Mouse (Mus musculus) bone marrow, adult 2 months (tissue): ENCODE measurements around the gene Hist1h2ak. TPM values are rescaled to one million over a fixed set of nuclear protein-coding genes. Genes with fewer than 3 reads are reported as not detected.
"Not testable (repeated sequence)": the region's sequence is repeated elsewhere in the genome, so short reads cannot be mapped to it uniquely, and the experiment has no call there.

ENCODE experiments used
- H3K27ac ChIP-seq: fragments of 200-500 bp; 2 replicates; pipeline ENCODE4 v1.5.1; 2012; ENCODE audit warnings: low read depth, mild to moderate bottlenecking, control low read depth, inconsistent platforms, low read length; ENCODE audit not compliant: control insufficient read depth, poor library complexity, insufficient read depth
- H3K4me1 ChIP-seq: fragments of 200-500 bp; 2 replicates; pipeline ENCODE4 v1.6.1; 2011; ENCODE audit warnings: low read length; ENCODE audit not compliant: control insufficient read depth, insufficient read depth
- H3K4me3 ChIP-seq: fragments of 200-500 bp; replicated peaks from 2 replicates; pipeline ENCODE3; 2011; ENCODE audit warnings: mild to moderate bottlenecking, low read depth, low read length, control low read depth; ENCODE audit not compliant: control insufficient read depth
- CTCF ChIP-seq: fragments of 200-500 bp; IDR thresholded peaks from 2 replicates; pipeline ENCODE4 v1.5.1; 2011; ENCODE audit warnings: low read length, control low read depth; ENCODE audit not compliant: control insufficient read depth, insufficient read depth
- POLR2A ChIP-seq: fragments of 200-500 bp; IDR thresholded peaks from 2 replicates; pipeline ENCODE4 v1.6.1; 2011; ENCODE audit warnings: low read depth, mild to moderate bottlenecking, control low read depth, low read length, borderline replicate concordance; ENCODE audit not compliant: control insufficient read depth
- WGBS: fragments of 180-500 bp; shearing (Covaris S2); methylation state at CpG from one replicate; pipeline ENCODE4 v1.1.7; 2018; 5-methylcytosine and 5-hydroxymethylcytosine counted together
- polyA plus RNA-seq: library from polyadenylated mRNA; stranded (reverse); fragments of >200 nt; gene quantifications from 2 replicates; pipeline ENCODE4 v1.2.4, GENCODE M21; 2011; ENCODE audit warnings: low replicate concordance; ENCODE audit not compliant: missing spikeins, insufficient read depth, insufficient read length

Hist1h2ak gene
- 25.2 and 61.7 TPM in 2 replicates for polyA plus RNA-seq

DNA sequence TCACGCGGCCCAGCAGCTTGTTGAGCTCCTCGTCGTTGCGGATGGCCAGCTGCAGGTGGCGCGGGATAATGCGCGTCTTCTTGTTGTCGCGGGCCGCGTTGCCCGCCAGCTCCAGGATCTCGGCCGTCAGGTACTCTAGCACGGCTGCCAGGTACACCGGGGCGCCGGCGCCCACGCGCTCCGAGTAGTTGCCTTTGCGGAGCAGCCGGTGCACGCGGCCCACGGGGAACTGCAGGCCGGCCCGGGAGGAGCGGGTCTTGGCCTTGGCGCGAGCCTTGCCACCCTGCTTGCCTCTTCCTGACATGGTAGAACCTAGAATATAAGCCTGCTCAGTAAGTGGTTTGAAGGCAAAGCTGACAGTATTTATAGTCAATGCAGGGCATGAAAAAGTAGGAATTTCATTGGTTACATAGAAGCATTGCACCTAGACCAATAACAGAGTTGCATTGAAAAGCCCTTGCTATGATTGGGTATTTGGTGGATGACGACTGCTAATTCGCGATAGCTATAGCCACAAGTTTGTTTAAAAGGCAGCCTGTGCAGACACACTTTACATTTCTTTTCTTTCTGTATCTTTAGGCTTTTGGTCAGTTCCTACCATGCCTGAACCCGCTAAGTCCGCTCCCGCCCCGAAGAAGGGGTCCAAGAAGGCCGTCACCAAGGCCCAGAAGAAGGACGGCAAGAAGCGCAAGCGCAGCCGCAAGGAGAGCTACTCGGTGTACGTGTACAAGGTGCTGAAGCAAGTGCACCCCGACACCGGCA lies at the start of gene Hist1h2ak, which contains the start of gene Hist1h2bn:
Gene Hist1h2ak (minus strand): TSS at position 304 of the 762 bp plus-strand sequence.
Gene Hist1h2bn (plus strand): TSS at position 600 of the 762 bp plus-strand sequence.
- peak; percentile 97 for TF ChIP-seq POLR2A
- peak within 1 kb of the TSS; percentile 99 for H3K27ac ChIP-seq
- H3K4me1 ChIP-seq = not testable (repeated sequence)
- peak within 1 kb of the TSS; percentile 69 for H3K4me3 ChIP-seq
- WGBS = under 1% methylated on average over 48 of the region's 50 CpGs

DNA sequence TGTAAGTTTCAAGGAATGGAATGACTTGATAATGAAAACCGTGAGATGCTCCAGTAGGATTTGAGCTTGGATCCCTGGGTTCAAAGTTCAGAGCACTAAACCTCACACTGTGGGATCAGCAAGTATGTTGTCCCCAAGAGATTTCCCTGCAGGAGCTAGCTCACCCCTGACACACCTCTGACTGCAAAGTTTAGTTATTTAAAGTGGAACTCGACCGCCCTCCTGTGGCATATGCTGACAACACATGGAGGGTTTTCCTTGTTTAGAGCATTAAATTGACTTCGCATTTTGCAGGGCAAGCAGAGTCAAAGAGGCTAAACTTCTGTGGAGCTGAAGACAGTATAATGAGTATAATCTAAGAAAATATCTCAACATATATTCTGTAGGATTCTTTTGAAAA lies 49.4 kb upstream of the Hist1h2ak start:
- not testable (repeated sequence) for H3K4me3 ChIP-seq, H3K4me1 ChIP-seq, H3K27ac ChIP-seq
- no CpG with 5 or more reads among the region's 4 CpGs for WGBS

DNA sequence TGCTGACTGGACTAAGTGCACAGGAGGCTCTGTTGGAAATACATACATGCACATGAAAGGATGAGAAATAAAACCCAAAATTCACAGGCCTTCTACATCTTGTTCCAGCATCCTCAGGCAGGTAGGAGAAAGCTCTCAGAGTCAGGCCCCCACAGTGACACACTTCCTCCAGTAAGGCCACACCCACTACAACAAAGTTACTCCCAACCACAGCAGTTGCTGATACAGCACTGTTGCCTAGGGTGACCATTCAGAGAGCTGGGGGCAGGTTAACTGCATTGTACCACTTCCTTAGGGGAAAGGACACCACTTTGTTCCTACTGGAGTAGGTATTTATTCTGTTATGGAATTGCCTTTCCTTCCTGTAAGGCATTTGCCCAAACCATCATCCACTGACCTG lies 43.5 kb upstream of the Hist1h2ak start:
- not testable (repeated sequence) for H3K4me1 ChIP-seq, H3K27ac ChIP-seq, H3K4me3 ChIP-seq

DNA sequence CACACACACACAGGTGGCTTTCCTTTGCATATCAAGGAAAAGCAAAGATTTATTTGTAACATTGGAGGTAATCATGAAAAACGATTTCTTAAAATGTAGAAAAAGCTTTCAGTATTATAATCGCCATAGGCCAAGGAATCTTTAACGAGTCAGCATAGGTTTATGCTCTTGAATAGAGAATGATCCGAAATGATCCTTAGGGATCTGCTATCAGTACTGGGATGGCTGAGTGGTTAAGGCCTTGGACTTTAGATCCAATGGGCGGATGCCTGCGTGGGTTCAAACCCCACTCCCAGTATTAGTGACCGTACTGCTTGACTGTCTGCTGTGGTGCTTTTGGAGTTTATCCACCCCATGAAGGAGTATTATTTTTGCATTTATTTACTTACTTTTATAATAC lies 42.0 kb upstream of the Hist1h2ak start:
- Histone ChIP-seq H3K4me1 (no peaks in the 10 kb centered on the region), H3K27ac (no peak overlapping the region), H3K4me3 (no peak overlapping the region)
- 90% methylated on average over 7 of the region's 7 CpGs for WGBS
- no peak for TF ChIP-seq POLR2A
- no peak for TF ChIP-seq CTCF

DNA sequence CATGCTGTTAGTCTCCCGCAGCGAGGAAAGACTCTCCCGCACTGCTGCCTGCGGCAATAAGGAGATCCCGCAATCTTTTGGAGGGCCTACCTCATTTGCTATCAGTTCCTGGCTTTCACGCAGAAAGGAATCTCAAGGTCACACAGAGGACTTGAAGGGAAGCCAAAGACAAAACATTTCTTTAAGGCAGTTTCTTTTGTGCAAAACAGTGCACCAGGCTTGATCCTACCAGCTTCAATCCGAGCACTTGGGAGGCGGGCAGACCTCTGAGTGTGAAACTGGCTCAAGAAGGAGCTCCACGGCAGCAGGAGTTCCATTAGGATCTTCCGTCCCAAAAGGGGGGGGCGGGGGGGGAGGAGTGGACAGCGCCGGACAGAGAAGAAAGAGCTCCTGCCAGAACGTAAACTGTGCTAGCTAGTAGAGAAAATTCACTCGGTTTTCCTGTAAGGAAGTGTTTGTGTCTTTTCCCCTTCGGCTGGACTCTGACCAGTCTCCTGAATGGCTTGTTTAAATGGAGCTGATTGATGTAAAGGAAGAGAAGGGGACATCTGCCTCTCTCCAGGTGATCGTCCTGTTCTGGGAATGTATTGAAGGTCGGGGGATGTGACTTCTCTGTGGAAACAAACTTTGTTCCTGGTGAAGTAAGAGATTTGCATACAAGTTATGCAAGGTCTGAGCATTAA lies 37.1 kb upstream of the Hist1h2ak start:
- no peaks in the 10 kb centered on the region; the same call in 1 of the 2 replicates for H3K4me1 ChIP-seq
- TF ChIP-seq CTCF (no peak), POLR2A (no peak)
- WGBS = 48% methylated on average over 18 of the region's 18 CpGs
- H3K27ac ChIP-seq = no peak overlapping the region
- no peak overlapping the region for H3K4me3 ChIP-seq

DNA sequence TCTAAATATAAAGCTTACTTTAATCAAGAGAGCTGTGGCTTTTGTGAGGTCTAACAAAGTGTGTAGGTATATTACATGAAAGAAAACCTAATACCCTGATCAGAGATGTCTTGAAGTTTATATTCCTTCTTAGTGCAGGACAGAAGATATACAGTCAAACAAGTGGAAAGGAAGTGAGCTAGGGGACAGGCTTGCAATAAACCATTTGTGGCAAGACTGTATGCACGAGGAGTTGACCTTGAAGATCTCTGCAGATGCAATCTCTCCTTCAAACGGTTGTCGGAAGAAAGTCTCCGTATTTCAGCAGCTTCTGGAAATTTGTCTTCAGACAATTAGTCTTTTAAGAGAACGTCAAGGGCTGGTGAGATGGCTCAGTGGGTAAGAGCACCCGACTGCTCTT lies 36.3 kb upstream of the Hist1h2ak start:
- H3K4me1 ChIP-seq = no peaks in the 10 kb centered on the region; the same call in 1 of the 2 replicates
- TF ChIP-seq POLR2A (no peak), CTCF (no peak)
- no peak overlapping the region for H3K4me3 ChIP-seq
- 55% methylated on average over 6 of the region's 6 CpGs for WGBS
- no peak overlapping the region for H3K27ac ChIP-seq

DNA sequence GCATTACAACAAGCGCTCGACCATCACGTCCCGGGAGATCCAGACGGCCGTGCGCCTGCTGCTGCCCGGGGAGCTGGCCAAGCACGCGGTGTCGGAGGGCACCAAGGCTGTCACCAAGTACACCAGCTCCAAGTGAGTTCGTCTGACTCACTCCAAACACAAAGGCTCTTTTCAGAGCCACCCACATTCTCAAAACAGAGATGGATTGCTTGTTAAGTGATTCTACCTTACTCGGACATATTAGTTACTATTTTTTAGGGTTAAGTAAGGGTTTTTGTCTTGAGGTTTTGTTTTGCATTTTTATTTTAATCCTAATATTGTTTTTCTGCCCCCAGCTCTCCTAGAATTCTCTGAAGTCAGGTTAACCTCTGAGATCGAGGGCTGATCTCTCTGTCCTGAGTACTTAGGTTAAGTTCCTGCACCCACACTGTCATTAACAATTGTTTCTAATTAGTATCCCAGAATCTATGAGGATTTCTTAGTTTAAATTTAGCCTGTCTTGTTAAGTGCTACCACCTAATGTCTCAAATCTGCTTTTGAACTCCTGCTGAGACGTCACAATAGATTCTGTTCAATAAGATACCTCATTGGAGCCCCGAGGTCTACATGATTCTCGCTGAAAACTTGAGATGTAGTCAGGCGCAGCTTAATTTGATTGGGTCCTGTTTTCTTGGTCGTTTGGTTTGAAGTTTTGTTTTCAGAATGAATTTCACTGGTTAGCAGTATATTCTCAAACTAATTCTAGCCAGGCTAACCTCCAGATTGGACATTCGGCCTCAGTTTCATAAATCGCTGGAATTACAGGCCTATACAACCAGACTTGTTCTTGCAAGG lies 34.4 kb upstream of the Hist1h2ak start:
- peaks cover 3% of the 10 kb centered on the region; the same call in 1 of the 2 replicates for H3K4me1 ChIP-seq
- peak overlapping the region; percentile 80 for H3K27ac ChIP-seq
- peak overlapping the region; percentile 44 for H3K4me3 ChIP-seq
- TF ChIP-seq POLR2A = peak; percentile 1; the same call in 1 of the 2 replicates
- TF ChIP-seq CTCF = no peak
- WGBS = 32% methylated on average over 17 of the region's 21 CpGs

DNA sequence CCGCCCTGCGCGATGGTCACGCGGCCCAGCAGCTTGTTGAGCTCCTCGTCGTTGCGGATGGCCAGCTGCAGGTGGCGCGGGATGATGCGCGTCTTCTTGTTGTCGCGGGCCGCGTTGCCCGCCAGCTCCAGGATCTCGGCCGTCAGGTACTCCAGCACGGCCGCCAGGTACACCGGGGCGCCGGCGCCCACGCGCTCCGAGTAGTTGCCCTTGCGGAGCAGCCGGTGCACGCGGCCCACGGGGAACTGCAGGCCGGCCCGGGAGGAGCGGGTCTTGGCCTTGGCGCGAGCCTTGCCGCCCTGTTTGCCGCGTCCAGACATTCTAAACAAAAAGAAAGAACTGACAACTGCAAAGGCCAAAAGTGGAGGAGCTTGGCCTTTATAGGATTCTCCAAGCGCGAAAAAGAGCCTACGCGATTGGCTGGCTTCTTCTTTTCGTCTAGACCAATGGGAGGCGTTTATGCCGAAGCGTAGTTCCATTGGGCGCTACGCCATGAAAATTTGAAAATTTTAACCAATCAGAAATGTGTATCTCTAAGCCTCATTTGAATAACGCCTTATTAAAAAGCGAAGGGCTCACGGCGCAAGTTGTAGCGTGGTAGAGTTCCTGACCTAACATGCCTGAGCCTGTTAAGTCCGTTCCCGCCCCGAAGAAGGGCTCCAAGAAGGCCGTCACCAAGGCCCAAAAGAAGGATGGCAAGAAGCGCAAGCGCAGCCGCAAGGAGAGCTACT lies 33.4 kb upstream of the Hist1h2ak start, which contains the start of the genes Hist1h2an and Hist1h2bp:
Gene Hist1h2an (minus strand): TSS at position 320 of the 731 bp plus-strand sequence.
Gene Hist1h2bp (plus strand): TSS at position 563 of the 731 bp plus-strand sequence.
- TF ChIP-seq POLR2A = peak; percentile 95
- H3K4me1 ChIP-seq = not testable (repeated sequence)
- H3K27ac ChIP-seq = peak within 1 kb of the TSS; percentile 96
- peak within 1 kb of the TSS; percentile 63 for H3K4me3 ChIP-seq
- WGBS = under 1% methylated on average over 40 of the region's 63 CpGs
